Mouse (Mus musculus) embryonic facial prominence, embryonic 14.5 days (tissue): ENCODE data around the gene Gm42906. TPM values are rescaled to one million over a fixed set of nuclear protein-coding genes. Genes with fewer than 3 reads are reported as not detected.
A peak's percentile ranks its signal among the peaks of the same experiment; 100 is the strongest.

Experiments
- ATAC-seq: fragments of 200-750 bp; cut with Nextera tagmentation; 2 replicates; pipeline ENCODE4 v1.8.0; 2017; ENCODE audit warnings: low read depth, moderate number of reproducible peaks, moderate TSS enrichment
- DNase-seq: peaks from one replicate; pipeline ENCODE4 v3.0.0-alpha.2; 2015; ENCODE audit warnings: low spot score
- H3K27ac ChIP-seq: fragments of 300-500 bp; sonication (generic); replicated peaks from 2 replicates; pipeline ENCODE4 v1.5.1; 2014; ENCODE audit warnings: low read depth, mild to moderate bottlenecking, low read length, moderate library complexity
- H3K27me3 ChIP-seq: fragments of 300-500 bp; sonication (generic); replicated peaks from 2 replicates; pipeline ENCODE4 v1.6.1; 2014; ENCODE audit warnings: low read length; ENCODE audit not compliant: control insufficient read depth, insufficient read depth
- H3K36me3 ChIP-seq: fragments of 300-500 bp; sonication (generic); 2 replicates; pipeline ENCODE4 v1.6.1; 2014; ENCODE audit warnings: low read length, mixed read lengths; ENCODE audit not compliant: control insufficient read depth, insufficient read depth
- H3K4me1 ChIP-seq: fragments of 300-500 bp; sonication (generic); 2 replicates; pipeline ENCODE4 v1.6.1; 2014; ENCODE audit warnings: antibody characterized with exemption, low read length; ENCODE audit not compliant: control insufficient read depth, insufficient read depth
- H3K4me2 ChIP-seq: fragments of 300-500 bp; sonication (generic); 2 replicates; pipeline ENCODE4 v1.6.1; 2014; ENCODE audit warnings: low read depth, mild to moderate bottlenecking, low read length, moderate library complexity, mixed read lengths
- H3K4me3 ChIP-seq: fragments of 300-500 bp; sonication (generic); 2 replicates; pipeline ENCODE4 v1.5.1; 2014; ENCODE audit warnings: low read depth, mild to moderate bottlenecking, low read length
- H3K9ac ChIP-seq: fragments of 300-500 bp; sonication (generic); 2 replicates; pipeline ENCODE4 v1.6.1; 2014; ENCODE audit warnings: low read depth, mild to moderate bottlenecking, low read length, moderate library complexity, mixed read lengths
- H3K9me3 ChIP-seq: fragments of 300-500 bp; sonication (generic); 2 replicates; pipeline ENCODE4 v1.6.1; 2016; ENCODE audit warnings: low read length; ENCODE audit not compliant: control insufficient read depth
- WGBS: fragments of 180-500 bp; shearing (Covaris S2); extraction: QIAGEN DNeasy Blood & Tissue Kit; methylation state at CpG from one replicate; pipeline ENCODE4 v1.1.7; 2014; 5-methylcytosine and 5-hydroxymethylcytosine counted together
- polyA plus RNA-seq: library from polyadenylated mRNA; unstranded; fragments of >200 nt; fragmentation: Nextera tagmentation; extraction: Ambion mirVana; gene quantifications from 2 replicates; pipeline ENCODE4 v1.2.1, GENCODE M21; 2014

Gene Gm42906
- polyA plus RNA-seq, 1 experiment from 2014 or later, result not detected

- H3K27ac ChIP-seq, result peak overlapping the region; percentile 33; the same call in 1 of the 2 replicates
- DNase-seq (no peak), ATAC-seq (no peak)
- WGBS, result 62% methylated on average over 3 of the region's 3 CpGs
- H3K27me3 ChIP-seq, result no peaks in the 10 kb centered on the region
- peaks cover 8% of the 10 kb centered on the region; the same call in 1 of the 2 replicates for H3K4me1 ChIP-seq
- no peak overlapping the region for H3K9ac ChIP-seq
- no peak overlapping the region for H3K4me3 ChIP-seq
- H3K36me3 ChIP-seq, result no peaks in the 10 kb centered on the region
- H3K9me3 ChIP-seq, result no peaks in the 10 kb centered on the region
- H3K4me2 ChIP-seq, result no peak overlapping the region
These were observed 14.3 kb downstream of the Gm42906 start for GRCm38 (mm10) chr5:151413617-151414016.

- Histone ChIP-seq H3K4me3 (no peak overlapping the region), H3K36me3 (no peaks in the 10 kb centered on the region), H3K4me2 (peak overlapping the region; percentile 24), H3K9me3 (no peaks in the 10 kb centered on the region), H3K27ac (peak overlapping the region; percentile 33), H3K27me3 (no peaks in the 10 kb centered on the region), H3K9ac (no peak overlapping the region), H3K4me1 (peaks cover 8% of the 10 kb centered on the region; the same call in 1 of the 2 replicates)
- peak; percentile 63 for DNase-seq
- ATAC-seq, result no peak
- WGBS, result 44% methylated on average over 11 of the region's 11 CpGs
These were observed 15.1 kb downstream of the Gm42906 start for GRCm38 (mm10) chr5:151412666-151413463.

- DNase-seq (no peak), ATAC-seq (no peak)
- Histone ChIP-seq H3K36me3 (no peaks in the 10 kb centered on the region), H3K27ac (no peak overlapping the region), H3K4me3 (no peak overlapping the region), H3K9me3 (no peaks in the 10 kb centered on the region), H3K27me3 (no peaks in the 10 kb centered on the region), H3K4me2 (no peak overlapping the region), H3K9ac (no peak overlapping the region), H3K4me1 (peaks cover 8% of the 10 kb centered on the region; the same call in 1 of the 2 replicates)
- WGBS, result 73% methylated on average over 3 of the region's 3 CpGs
These were observed 18.0 kb downstream of the Gm42906 start for GRCm38 (mm10) chr5:151410006-151410405.

GRCm38 (mm10) chr5:151409282-151409681 is 18.7 kb downstream of the Gm42906 start:
- Histone ChIP-seq H3K4me3 (no peak overlapping the region), H3K27me3 (no peaks in the 10 kb centered on the region), H3K4me1 (peaks cover 8% of the 10 kb centered on the region; the same call in 1 of the 2 replicates), H3K36me3 (no peaks in the 10 kb centered on the region), H3K9me3 (no peaks in the 10 kb centered on the region), H3K27ac (no peak overlapping the region), H3K4me2 (no peak overlapping the region), H3K9ac (no peak overlapping the region)
- WGBS, result 24% methylated on average over 1 of the region's 1 CpGs
- DNase-seq (no peak), ATAC-seq (no peak)

- peaks cover 8% of the 10 kb centered on the region; the same call in 1 of the 2 replicates for H3K4me1 ChIP-seq
These were observed 19.7 kb downstream of the Gm42906 start for GRCm38 (mm10) chr5:151408124-151408900.

GRCm38 (mm10) chr5:151407493-151407892 is 20.5 kb downstream of the Gm42906 start:
- Histone ChIP-seq H3K9me3 (no peaks in the 10 kb centered on the region), H3K4me3 (no peak overlapping the region), H3K27ac (no peak overlapping the region), H3K9ac (no peak overlapping the region), H3K36me3 (no peaks in the 10 kb centered on the region), H3K4me2 (no peak overlapping the region), H3K4me1 (peaks cover 1% of the 10 kb centered on the region; the same call in 1 of the 2 replicates), H3K27me3 (no peaks in the 10 kb centered on the region)
- peak; percentile 50; the same call in 1 of the 2 replicates for ATAC-seq
- peak; percentile 54 for DNase-seq
- 81% methylated on average over 3 of the region's 3 CpGs for WGBS

More at GRCm38 (mm10) chr5:151408124-151408900, 19.7 kb downstream of the Gm42906 start:
- no peak overlapping the region for H3K4me3 ChIP-seq
- no peak for ATAC-seq
- H3K36me3 ChIP-seq, result no peaks in the 10 kb centered on the region
- H3K4me2 ChIP-seq, result no peak overlapping the region
- H3K27me3 ChIP-seq, result no peaks in the 10 kb centered on the region
- no peak for DNase-seq
- 40% methylated on average over 7 of the region's 7 CpGs for WGBS
- H3K9ac ChIP-seq, result no peak overlapping the region
- H3K27ac ChIP-seq, result no peak overlapping the region
- no peaks in the 10 kb centered on the region for H3K9me3 ChIP-seq

- no peaks in the 10 kb centered on the region for H3K27me3 ChIP-seq
- no peak overlapping the region for H3K4me3 ChIP-seq
- ATAC-seq (no peak), DNase-seq (no peak)
- no peak overlapping the region for H3K27ac ChIP-seq
- H3K36me3 ChIP-seq, result no peaks in the 10 kb centered on the region
- H3K9me3 ChIP-seq, result no peaks in the 10 kb centered on the region
- H3K4me1 ChIP-seq, result no peaks in the 10 kb centered on the region
- H3K9ac ChIP-seq, result no peak overlapping the region
- 88% methylated on average over 5 of the region's 5 CpGs for whole genome bisulfite sequencing
- no peak overlapping the region for H3K4me2 ChIP-seq
These were observed 21.7 kb downstream of the Gm42906 start for GRCm38 (mm10) chr5:151406276-151406675.

GRCm38 (mm10) chr5:151405314-151405903 is 22.6 kb downstream of the Gm42906 start:
- 65% methylated on average over 8 of the region's 8 CpGs for WGBS
- H3K9ac ChIP-seq, result no peak overlapping the region
- ATAC-seq, result no peak

More at GRCm38 (mm10) chr5:151405314-151405903, 22.6 kb downstream of the Gm42906 start:
- Histone ChIP-seq H3K27me3 (no peaks in the 10 kb centered on the region), H3K36me3 (no peaks in the 10 kb centered on the region), H3K9me3 (no peaks in the 10 kb centered on the region), H3K4me1 (no peaks in the 10 kb centered on the region), H3K27ac (no peak overlapping the region), H3K4me2 (no peak overlapping the region), H3K4me3 (no peak overlapping the region)
- DNase-seq, result no peak
